In the genomic region with DNA sequence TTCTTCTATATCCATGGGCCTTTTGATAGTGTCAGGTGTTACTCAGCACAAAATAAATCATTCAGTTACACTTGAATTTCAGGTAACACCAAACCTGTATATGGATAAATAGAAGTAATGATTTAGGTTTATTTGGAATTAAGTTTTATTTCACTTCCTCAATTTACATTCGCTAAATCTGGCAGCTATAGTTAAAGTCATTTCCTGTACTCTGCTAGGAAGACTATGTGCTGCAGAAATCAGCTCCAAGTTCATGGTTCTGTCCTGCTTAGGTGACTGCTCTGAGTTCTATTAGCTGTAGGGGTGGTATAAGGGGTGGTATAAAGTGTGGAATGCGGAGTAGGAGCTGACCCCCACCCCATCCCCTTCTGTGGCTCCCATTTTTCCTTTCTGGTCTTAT, we compare ENCODE assay signal across 26 mouse cellular contexts.
DNase-seq lines count a peak whose midpoint lies in the region; ATAC-seq and TF ChIP-seq lines count a peak whose summit lies in the region.
"Had no signal": no experiment of that assay in that cellular context is flagged by ENCODE, and none has a peak within 500 bp of the region (broad histone marks: within the 10 kb centered on the region; RNA-seq: fewer than 3 reads in every experiment).

No protein-coding gene starts in this region.

- no peak overlapping the region for H3K9ac ChIP-seq in intestine, embryonic 16.5 days (ENCODE audit: low read depth, low read length)
- H3K9ac ChIP-seq: embryonic facial prominence, embryonic 12.5 days; forebrain, embryonic 13.5 days; forebrain, embryonic 15.5 days; forebrain, postnatal 0 days had no signal

- H3K79me2 ChIP-seq in macrophage (ENCODE audit: inconsistent target) = no peaks in the 10 kb centered on the region

- no peak for TF ChIP-seq POLR2A in bone marrow macrophage, adult 2 months (IDR thresholded peaks at IDR 0.05; ENCODE audit: borderline replicate concordance, low read depth, low read length)

- ATAC-seq in granulocyte monocyte progenitor cell, adult 5-6 weeks (replicated peaks; ENCODE audit: poor library complexity, severe bottlenecking) = peak; percentile 78
- peak; percentile 68 for ATAC-seq in megakaryocyte progenitor cell, adult 5-6 weeks (replicated peaks; ENCODE audit: poor library complexity)
- no peak for ATAC-seq in intestine, embryonic 16.5 days
- ATAC-seq: activated CD4-positive, CD25-positive, alpha-beta regulatory T cell, adult 4 months; CD4-positive, CD25-positive, alpha-beta regulatory T cell, adult 4 months; forebrain, embryonic 13.5 days; forebrain, embryonic 15.5 days; forebrain, postnatal 0 days; Patski had no signal

- DNase-seq in cerebellum, postnatal 14 days = no peak
- no peak for DNase-seq in testis, postnatal 10 days (ENCODE audit: low spot score)
- DNase-seq in left cerebral cortex, adult 8-10 months (ENCODE audit: low spot score in 2 of 2) = no peak
- DNase-seq: adrenal gland, adult 8-10 months; adrenal gland, postnatal 25 days; B cell, adult 2 months; cerebellum, adult 11-12 months; cerebellum, adult 2 months; cerebellum, adult 9-10 months; cerebellum, postnatal 10 days; cerebellum, postnatal 36 days; forebrain, postnatal 0 days had no signal

- TF ChIP-seq CTCF in bone marrow macrophage, adult 2 months (IDR thresholded peaks at IDR 0.05; ENCODE audit: low read depth, low read length) = no peak

- H3K27me3 ChIP-seq in intestine, embryonic 16.5 days (replicated peaks; ENCODE audit: control insufficient read depth, insufficient read depth, low read length) = no peaks in the 10 kb centered on the region
- H3K27me3 ChIP-seq: CH12.LX; embryonic facial prominence, embryonic 12.5 days; forebrain, embryonic 13.5 days; forebrain, embryonic 15.5 days had no signal

- WGBS in macrophage (ENCODE audit: missing documents) = 29% methylated on average over 2 of the region's 2 CpGs
- WGBS in intestine, embryonic 16.5 days = 85% methylated on average over 2 of the region's 2 CpGs

- H3K4me1 ChIP-seq in bone marrow macrophage, adult 2 months (ENCODE audit: control insufficient read depth, insufficient read depth, low read length) = peaks cover 10% of the 10 kb centered on the region
- H3K4me1 ChIP-seq in intestine, embryonic 16.5 days (ENCODE audit: control insufficient read depth, insufficient read depth, low read length) = no peaks in the 10 kb centered on the region
- H3K4me1 ChIP-seq: embryonic facial prominence, embryonic 10.5 days; embryonic facial prominence, embryonic 12.5 days; forebrain, embryonic 13.5 days; forebrain, embryonic 15.5 days had no signal

- no peak overlapping the region for H3K4me2 ChIP-seq in intestine, embryonic 16.5 days (ENCODE audit: low read depth, low read length)
- H3K4me2 ChIP-seq: embryonic facial prominence, embryonic 12.5 days; forebrain, embryonic 13.5 days; forebrain, embryonic 15.5 days had no signal

- H3K27ac ChIP-seq in bone marrow macrophage, adult 2 months (ENCODE audit: insufficient read depth, low read depth, low read length) = peak overlapping the region; percentile 60
- H3K27ac ChIP-seq in macrophage = peak overlapping the region; percentile 25
- H3K27ac ChIP-seq in intestine, embryonic 16.5 days (ENCODE audit: low read length) = no peak overlapping the region
- H3K27ac ChIP-seq: embryonic facial prominence, embryonic 10.5 days; embryonic facial prominence, embryonic 12.5 days; forebrain, embryonic 13.5 days; forebrain, embryonic 15.5 days had no signal

- no peaks in the 10 kb centered on the region for H3K9me3 ChIP-seq in intestine, embryonic 16.5 days (ENCODE audit: control insufficient read depth, low read length)
- H3K9me3 ChIP-seq: embryonic facial prominence, embryonic 10.5 days; embryonic facial prominence, embryonic 12.5 days; forebrain, embryonic 13.5 days; forebrain, embryonic 15.5 days; G1E had no signal

- no peaks in the 10 kb centered on the region for H3K36me3 ChIP-seq in macrophage (ENCODE audit: inconsistent target)
- H3K36me3 ChIP-seq in intestine, embryonic 16.5 days (ENCODE audit: control insufficient read depth, insufficient read depth, low read length) = no peaks in the 10 kb centered on the region
- H3K36me3 ChIP-seq: embryonic facial prominence, embryonic 10.5 days; embryonic facial prominence, embryonic 12.5 days; forebrain, embryonic 15.5 days; G1E had no signal

- no peak overlapping the region for H3K4me3 ChIP-seq in bone marrow macrophage, adult 2 months (ENCODE audit: insufficient read depth, low read length)
- no peak overlapping the region for H3K4me3 ChIP-seq in macrophage (ENCODE audit: inconsistent target)
- no peak overlapping the region for H3K4me3 ChIP-seq in intestine, embryonic 16.5 days (ENCODE audit: low read length)
- H3K4me3 ChIP-seq: embryonic facial prominence, embryonic 10.5 days; embryonic facial prominence, embryonic 12.5 days; forebrain, embryonic 13.5 days; forebrain, embryonic 15.5 days had no signal
